Mouse (Mus musculus): ENCODE measurements around the gene Prrt1.

GRCm38 (mm10) chr17:34639461-34640255, 10.3 kb downstream of the Prrt1 start:
- TF ChIP-seq CTCF (IDR thresholded peaks at IDR 0.05; ENCODE audit: low read depth) (no peak), EP300 (IDR thresholded peaks at IDR 0.05; ENCODE audit: low read depth) (no peak)
